Mouse (Mus musculus) E14TG2a.4 (cell line): ENCODE measurements around the gene Esrp2.

Source experiments
- CTCF ChIP-seq: conservative IDR thresholded peaks from 2 replicates; pipeline ENCODE4 v1.5.1; 2014; ENCODE audit warnings: low read length
- NANOG ChIP-seq: IDR thresholded peaks from 2 replicates; pipeline ENCODE4 v1.6.1; 2014; ENCODE audit warnings: borderline replicate concordance, low read length, mixed read lengths
- POU5F1 ChIP-seq: IDR thresholded peaks from 2 replicates; pipeline ENCODE4 v1.6.1; 2014; ENCODE audit warnings: low read length, borderline replicate concordance

- no peak for TF ChIP-seq CTCF
- no peak for TF ChIP-seq NANOG
- TF ChIP-seq POU5F1: no peak
Measured at GRCm38 (mm10) chr8:106185628-106186270, 49.0 kb upstream of the Esrp2 start.
